Mouse (Mus musculus) hindbrain, embryonic 12.5 days (tissue): Measurements from ENCODE around the gene Rbfox2. TPM values are rescaled to one million over a fixed set of nuclear protein-coding genes. Genes with fewer than 3 reads are reported as not detected.
"Not testable (repeated sequence)": the region's sequence is repeated elsewhere in the genome, so short reads cannot be mapped to it uniquely, and the experiment has no call there.

ENCODE experiments used
- ATAC-seq: fragments of 200-750 bp; cut with Nextera tagmentation; 2 replicates; pipeline ENCODE4 v1.8.0; 2017; ENCODE audit warnings: moderate TSS enrichment; ENCODE audit not compliant: low FRiP score
- H3K27ac ChIP-seq: fragments of 300-500 bp; sonication (generic); 2 replicates; pipeline ENCODE4 v1.5.1; 2016; ENCODE audit warnings: mild to moderate bottlenecking
- H3K27me3 ChIP-seq: fragments of 300-500 bp; sonication (generic); 2 replicates; pipeline ENCODE4 v1.6.1; 2016; ENCODE audit warnings: mild to moderate bottlenecking
- H3K36me3 ChIP-seq: fragments of 300-500 bp; sonication (generic); 2 replicates; pipeline ENCODE4 v1.6.1; 2016; ENCODE audit warnings: mild to moderate bottlenecking
- H3K4me1 ChIP-seq: fragments of 300-500 bp; sonication (generic); 2 replicates; pipeline ENCODE4 v1.6.1; 2016
- H3K4me2 ChIP-seq: fragments of 300-500 bp; sonication (generic); replicated peaks from 2 replicates; pipeline ENCODE4 v1.6.1; 2016; ENCODE audit warnings: mild to moderate bottlenecking
- H3K4me3 ChIP-seq: fragments of 300-500 bp; sonication (generic); 2 replicates; pipeline ENCODE4 v1.5.1; 2016; ENCODE audit warnings: mild to moderate bottlenecking
- H3K9ac ChIP-seq: fragments of 300-500 bp; sonication (generic); 2 replicates; pipeline ENCODE4 v1.6.1; 2016; ENCODE audit warnings: mild to moderate bottlenecking, moderate library complexity
- H3K9me3 ChIP-seq: fragments of 300-500 bp; sonication (generic); replicated peaks from 2 replicates; pipeline ENCODE4 v1.6.1; 2016; ENCODE audit warnings: mild to moderate bottlenecking
- WGBS: fragments of 180-500 bp; shearing (Covaris S2); methylation state at CpG from one replicate; pipeline ENCODE4 v1.1.7; 2016; 5-methylcytosine and 5-hydroxymethylcytosine counted together
- polyA plus RNA-seq: library from polyadenylated mRNA; unstranded; fragments of >200 nt; fragmentation: Nextera tagmentation; extraction: Ambion mirVana; gene quantifications from 2 replicates; pipeline ENCODE4 v1.2.1, GENCODE M21; 2016

Rbfox2 gene
- polyA plus RNA-seq, 1 experiment from 2014 or later = 156 TPM

DNA sequence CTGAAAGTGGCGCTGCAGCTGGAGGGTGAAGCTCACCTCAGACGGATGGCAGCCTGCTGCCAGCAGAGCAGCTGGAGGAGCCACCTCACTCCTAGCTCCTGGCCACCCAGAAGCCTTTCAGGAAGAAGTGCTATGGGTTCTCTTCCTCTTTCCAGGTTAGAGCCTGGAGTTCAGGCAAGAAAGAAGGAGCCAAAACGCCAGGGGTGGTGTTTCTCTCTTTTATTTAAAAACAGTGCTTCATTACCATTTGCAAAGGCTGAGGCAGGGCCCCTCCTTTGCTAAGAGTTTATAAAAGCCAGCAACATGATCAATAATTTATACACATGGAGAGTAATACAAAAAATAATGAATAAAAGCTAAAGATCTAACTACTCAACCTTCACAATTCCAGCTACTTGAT, 228.0 kb downstream of the Rbfox2 start:
- Histone ChIP-seq H3K4me1 (no peaks in the 10 kb centered on the region), H3K4me2 (no peak overlapping the region), H3K36me3 (peaks cover 46% of the 10 kb centered on the region), H3K9ac (no peak overlapping the region), H3K9me3 (no peaks in the 10 kb centered on the region), H3K4me3 (no peak overlapping the region), H3K27ac (no peak overlapping the region), H3K27me3 (no peaks in the 10 kb centered on the region)
- 43% methylated on average over 3 of the region's 3 CpGs for WGBS
- no peak for ATAC-seq

DNA sequence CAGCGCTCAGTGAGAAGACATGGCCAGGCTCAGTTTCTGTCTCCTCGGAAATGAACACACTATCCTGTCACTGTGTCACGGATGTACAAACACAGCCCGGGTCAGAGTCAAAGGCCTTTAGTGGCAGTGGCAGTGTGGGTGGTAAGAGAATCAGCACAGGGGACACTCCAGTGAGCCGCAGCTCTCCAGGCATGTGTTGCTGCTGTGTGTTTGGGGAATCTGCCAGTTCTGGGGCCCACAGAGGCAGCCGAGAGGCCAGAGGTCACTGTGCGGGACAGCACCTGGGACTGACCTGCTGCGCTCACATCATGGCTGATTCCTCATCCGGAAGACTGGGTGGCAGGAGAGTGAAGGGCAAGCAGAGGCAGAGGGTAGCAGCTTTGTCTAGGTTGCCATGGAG, 228.9 kb downstream of the Rbfox2 start:
- Histone ChIP-seq H3K9me3 (no peaks in the 10 kb centered on the region), H3K4me1 (peaks cover under 1% of the 10 kb centered on the region; the same call in 1 of the 2 replicates), H3K9ac (no peak overlapping the region), H3K4me3 (no peak overlapping the region), H3K27ac (no peak overlapping the region), H3K27me3 (no peaks in the 10 kb centered on the region), H3K4me2 (no peak overlapping the region), H3K36me3 (peaks cover 39% of the 10 kb centered on the region)
- WGBS = 88% methylated on average over 9 of the region's 9 CpGs
- ATAC-seq = no peak

DNA sequence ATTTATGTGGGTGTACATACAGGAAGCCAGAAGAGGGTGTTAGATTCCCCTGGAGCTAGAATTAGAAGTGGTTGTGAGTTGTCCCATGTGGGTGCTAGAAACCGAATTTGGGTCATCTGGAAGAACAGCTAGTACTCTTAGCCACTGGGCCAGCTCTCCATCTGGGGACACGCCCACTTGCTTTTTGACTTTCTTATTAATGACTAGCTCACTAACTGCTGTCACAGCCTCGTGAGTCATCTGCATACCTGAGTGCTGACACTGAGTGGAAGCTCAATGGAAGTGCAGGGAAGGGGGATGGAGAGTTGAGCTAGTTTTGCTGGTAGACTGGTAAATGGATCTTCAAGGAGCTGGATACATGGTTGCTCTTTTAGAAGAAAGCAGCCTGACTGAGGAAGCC, 230.3 kb downstream of the Rbfox2 start:
- 84% methylated on average over 3 of the region's 3 CpGs for WGBS

DNA sequence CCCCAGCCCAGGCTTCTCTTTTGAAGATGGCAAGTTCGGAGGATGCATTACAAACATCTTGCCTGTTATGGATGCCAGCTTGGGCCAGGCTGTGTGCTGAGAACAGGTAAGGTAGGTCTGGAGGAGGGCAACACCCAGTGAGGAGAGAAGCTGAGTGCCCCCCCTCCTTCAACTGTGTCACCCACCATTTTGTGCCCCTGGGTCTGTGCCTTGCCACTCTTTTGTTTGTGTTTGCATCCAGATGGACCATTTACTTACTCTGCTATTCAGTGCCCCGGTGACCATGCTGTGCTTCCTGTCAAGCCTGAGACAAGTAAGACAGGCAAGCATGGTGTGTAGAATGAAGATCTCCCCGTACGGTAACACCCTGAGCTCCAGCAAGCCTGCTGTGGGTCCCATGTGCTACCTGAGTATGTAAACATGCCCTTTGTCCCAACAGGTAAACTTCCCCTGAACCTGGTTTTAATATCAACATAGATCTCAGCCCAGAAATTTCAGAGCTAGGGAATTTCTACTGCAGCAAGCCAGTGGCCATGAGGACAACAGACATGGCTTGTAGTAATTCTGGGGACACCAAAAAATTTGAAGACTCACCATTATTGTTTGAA, 234.1 kb downstream of the Rbfox2 start:
- no peaks in the 10 kb centered on the region for H3K27me3 ChIP-seq
- H3K4me1 ChIP-seq = peaks cover 16% of the 10 kb centered on the region
- no peak overlapping the region for H3K9ac ChIP-seq
- no peak overlapping the region for H3K4me2 ChIP-seq
- H3K36me3 ChIP-seq = peaks cover 17% of the 10 kb centered on the region
- ATAC-seq = no peak
- no peak overlapping the region for H3K4me3 ChIP-seq
- no peak overlapping the region for H3K27ac ChIP-seq
- H3K9me3 ChIP-seq = no peaks in the 10 kb centered on the region
- WGBS = 56% methylated on average over 4 of the region's 4 CpGs

More for the DNA sequence above, 230.3 kb downstream of the Rbfox2 start:
- H3K27me3 ChIP-seq = no peaks in the 10 kb centered on the region
- peaks cover 11% of the 10 kb centered on the region for H3K4me1 ChIP-seq
- no peak overlapping the region for H3K4me3 ChIP-seq
- ATAC-seq = no peak
- H3K4me2 ChIP-seq = no peak overlapping the region
- no peak overlapping the region for H3K27ac ChIP-seq
- peaks cover 29% of the 10 kb centered on the region for H3K36me3 ChIP-seq
- no peaks in the 10 kb centered on the region for H3K9me3 ChIP-seq
- H3K9ac ChIP-seq = no peak overlapping the region

DNA sequence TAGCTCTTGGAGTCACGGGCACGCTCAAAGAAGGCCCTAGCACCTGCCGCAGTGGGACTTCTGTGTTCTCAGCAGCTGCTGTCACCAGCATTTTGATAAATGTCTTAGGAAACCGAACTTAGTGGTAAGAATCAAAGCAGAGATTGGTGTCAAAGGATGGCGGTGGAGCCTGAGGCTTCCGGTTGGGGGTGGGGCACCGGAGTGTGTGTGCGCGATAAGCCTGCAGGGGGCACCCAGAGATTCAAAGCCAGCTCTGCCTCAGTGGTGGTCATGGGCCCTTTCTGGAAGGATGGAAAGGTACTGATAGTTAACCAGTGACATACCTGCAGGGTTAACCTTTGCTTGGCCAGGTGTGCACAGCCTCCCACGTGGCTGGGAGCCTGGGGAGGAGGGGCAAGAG, 235.3 kb downstream of the Rbfox2 start:
- H3K9me3 ChIP-seq = no peaks in the 10 kb centered on the region
- H3K4me2 ChIP-seq = no peak overlapping the region

DNA sequence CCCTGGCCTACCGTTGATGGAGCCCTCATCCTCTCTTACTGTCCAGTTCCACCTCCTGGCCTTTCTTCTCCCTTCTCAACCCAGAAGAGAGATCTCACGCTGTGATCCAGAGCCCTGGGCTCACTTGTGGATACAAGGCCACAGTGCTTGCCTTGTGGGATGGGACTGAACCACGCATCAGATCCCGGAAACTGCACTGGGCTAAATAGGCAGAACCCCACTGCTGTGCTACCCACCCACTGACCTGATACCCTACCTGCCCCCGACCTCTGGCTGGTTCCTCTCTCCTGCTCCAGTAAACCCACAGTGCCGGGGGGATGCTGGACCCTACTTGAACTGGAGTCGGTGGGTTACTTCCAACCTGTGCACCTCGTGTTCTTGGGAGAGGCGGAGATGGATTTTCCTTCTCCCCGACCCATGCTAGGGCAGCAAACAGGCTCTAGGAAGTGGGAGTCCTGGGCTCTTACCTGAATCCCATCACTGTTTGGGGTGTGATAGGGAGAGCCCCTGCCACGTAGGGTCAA, 236.0 kb downstream of the Rbfox2 start:
- ATAC-seq = no peak
- H3K4me3 ChIP-seq = no peak overlapping the region
- no peak overlapping the region for H3K27ac ChIP-seq
- no peaks in the 10 kb centered on the region; the same call in 1 of the 2 replicates for H3K36me3 ChIP-seq
- H3K4me1 ChIP-seq = peaks cover 16% of the 10 kb centered on the region
- H3K9ac ChIP-seq = no peak overlapping the region
- H3K4me2 ChIP-seq = no peak overlapping the region
- H3K9me3 ChIP-seq = no peaks in the 10 kb centered on the region
- WGBS = 88% methylated on average over 11 of the region's 11 CpGs
- H3K27me3 ChIP-seq = no peaks in the 10 kb centered on the region

More for the DNA sequence above, 235.3 kb downstream of the Rbfox2 start:
- peaks cover 5% of the 10 kb centered on the region; the same call in 1 of the 2 replicates for H3K36me3 ChIP-seq
- no peak for ATAC-seq
- H3K9ac ChIP-seq = 0 out of 2 replicates have a peak overlapping the region, but pooled peaks have one; percentile 33
- no peaks in the 10 kb centered on the region for H3K27me3 ChIP-seq
- H3K4me3 ChIP-seq = no peak overlapping the region
- H3K4me1 ChIP-seq = peaks cover 16% of the 10 kb centered on the region
- 20% methylated on average over 10 of the region's 10 CpGs for WGBS
- no peak overlapping the region for H3K27ac ChIP-seq

DNA sequence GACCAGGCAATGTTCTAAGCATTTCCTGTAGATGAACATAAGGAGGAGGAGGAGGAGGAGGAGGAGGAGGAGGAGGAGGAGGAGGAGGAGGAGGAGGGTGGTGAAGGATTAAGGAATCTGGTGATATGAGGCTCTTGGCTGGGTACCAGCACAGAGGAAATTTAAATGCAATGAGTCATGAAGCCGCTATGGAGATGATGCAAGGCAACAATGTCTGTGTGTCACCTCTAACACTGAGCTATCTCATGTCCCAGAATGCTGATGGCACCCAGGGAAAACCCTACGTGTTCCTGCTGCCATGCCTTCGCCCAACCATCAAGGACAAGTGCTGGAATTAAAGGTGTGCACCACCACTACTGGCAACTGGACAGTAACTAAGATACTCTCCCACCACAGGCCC, 237.8 kb downstream of the Rbfox2 start:
- Histone ChIP-seq H3K36me3 (no peaks in the 10 kb centered on the region), H3K4me3 (no peak overlapping the region), H3K9ac (no peak overlapping the region), H3K27ac (no peak overlapping the region), H3K4me2 (no peak overlapping the region), H3K9me3 (no peaks in the 10 kb centered on the region), H3K4me1 (peaks cover 16% of the 10 kb centered on the region), H3K27me3 (no peaks in the 10 kb centered on the region)
- WGBS = 94% methylated on average over 3 of the region's 3 CpGs
- no peak for ATAC-seq

DNA sequence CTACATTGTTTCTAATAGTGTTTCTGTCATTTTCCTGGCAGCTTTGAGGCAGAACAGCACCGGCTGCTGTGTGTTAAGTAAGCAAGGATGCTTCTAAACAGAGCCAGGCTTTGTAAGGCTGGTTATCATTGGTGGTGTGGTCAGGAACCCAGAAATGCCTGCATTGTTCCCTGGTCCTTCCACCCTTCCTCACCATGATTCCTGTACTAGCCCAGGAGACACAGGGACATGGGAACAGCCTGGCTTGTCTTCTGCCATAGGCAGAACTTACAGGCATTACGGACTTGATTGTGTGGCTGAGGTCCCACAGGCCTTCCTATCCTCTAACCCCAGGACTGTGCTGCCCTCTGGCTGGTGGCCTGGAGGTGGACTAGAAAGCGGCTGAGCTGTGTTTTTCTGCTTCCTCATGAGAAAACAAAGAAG, 238.4 kb downstream of the Rbfox2 start:
- no peak for ATAC-seq
- no peaks in the 10 kb centered on the region for H3K27me3 ChIP-seq
- H3K27ac ChIP-seq = no peak overlapping the region
- no peak overlapping the region for H3K4me3 ChIP-seq
- H3K36me3 ChIP-seq = no peaks in the 10 kb centered on the region
- no peak overlapping the region for H3K4me2 ChIP-seq
- peaks cover 16% of the 10 kb centered on the region for H3K4me1 ChIP-seq
- no peaks in the 10 kb centered on the region for H3K9me3 ChIP-seq
- 62% methylated on average over 3 of the region's 3 CpGs for WGBS
- H3K9ac ChIP-seq = no peak overlapping the region

DNA sequence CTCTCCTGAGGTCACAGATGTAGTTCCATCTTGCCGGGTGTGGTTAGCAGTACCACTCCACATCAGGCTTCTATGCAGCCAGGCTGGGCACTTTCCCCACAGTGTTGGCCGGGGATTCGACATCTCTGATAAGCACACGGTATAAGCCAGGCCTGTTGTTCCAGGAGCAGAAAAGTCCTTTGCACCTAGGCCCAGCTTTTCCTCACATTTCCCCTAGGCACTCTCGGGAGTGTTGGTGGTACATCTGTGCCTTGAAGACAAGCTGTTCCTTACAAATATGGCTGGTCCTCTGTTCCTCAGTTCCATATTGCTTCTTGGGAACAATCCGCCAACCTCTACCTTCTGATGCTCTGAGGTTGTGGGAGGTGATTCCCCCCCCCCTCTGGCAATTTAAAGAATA, 240.6 kb downstream of the Rbfox2 start:
- no peak overlapping the region for H3K4me3 ChIP-seq
- H3K27me3 ChIP-seq = no peaks in the 10 kb centered on the region
- whole genome bisulfite sequencing = 81% methylated on average over 6 of the region's 6 CpGs
- H3K9me3 ChIP-seq = no peaks in the 10 kb centered on the region
- no peak overlapping the region for H3K9ac ChIP-seq
- ATAC-seq = no peak
- H3K4me2 ChIP-seq = no peak overlapping the region
- H3K27ac ChIP-seq = no peak overlapping the region
- H3K4me1 ChIP-seq = 0 out of 2 replicates have a peak, but pooled peaks cover 3% of the 10 kb centered on the region
- no peaks in the 10 kb centered on the region for H3K36me3 ChIP-seq

DNA sequence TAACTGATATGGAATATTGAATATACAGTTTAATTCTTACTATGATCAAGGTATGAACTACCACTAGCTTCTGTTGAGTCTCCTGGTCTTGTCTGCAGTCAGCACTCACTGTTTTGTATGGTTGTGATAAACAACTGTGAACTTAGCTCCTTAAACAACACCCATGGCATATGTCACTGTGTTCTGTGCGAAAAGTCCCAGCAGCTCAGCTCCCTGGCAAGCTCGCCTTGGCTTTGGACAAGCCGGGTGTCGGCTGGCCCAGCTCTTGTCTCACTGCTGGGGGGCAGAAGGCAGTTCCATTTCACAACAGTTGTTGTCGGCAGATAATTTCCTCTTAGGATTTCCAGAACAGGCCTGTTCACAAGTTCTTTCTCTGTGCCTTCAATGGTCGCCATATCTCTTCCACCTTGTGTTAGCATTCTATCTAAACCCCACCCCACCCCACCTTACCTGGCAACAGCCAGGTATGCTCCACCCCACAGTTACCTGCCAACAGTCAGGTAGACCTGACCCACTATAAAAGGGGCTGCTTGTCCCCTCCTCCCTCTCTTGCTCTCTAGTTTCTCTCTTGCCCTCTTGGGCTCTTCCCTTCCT, 241.4 kb downstream of the Rbfox2 start:
- H3K9ac ChIP-seq = no peak overlapping the region

DNA sequence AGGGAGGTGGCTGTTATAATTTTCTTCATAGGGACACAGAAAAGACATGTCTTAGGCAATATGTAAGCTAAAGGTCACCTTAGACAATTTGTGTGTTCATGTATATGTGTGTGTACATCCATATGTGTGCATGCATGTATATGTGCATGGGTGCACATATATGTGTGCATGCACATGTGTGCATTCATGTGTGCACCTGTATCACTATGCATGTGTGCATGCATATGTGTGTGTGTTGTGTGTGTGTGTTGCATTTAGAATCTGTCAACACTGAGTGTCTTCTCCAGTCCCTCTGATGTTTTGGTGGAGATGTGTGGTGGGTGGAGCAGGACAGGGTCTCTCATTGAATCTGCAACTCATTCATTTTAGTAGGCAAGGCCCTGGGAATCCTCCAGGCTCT, 244.1 kb downstream of the Rbfox2 start:
- H3K9ac ChIP-seq = no peak overlapping the region
- H3K9me3 ChIP-seq = no peaks in the 10 kb centered on the region
- no peak overlapping the region for H3K4me3 ChIP-seq
- no peak for ATAC-seq
- no peaks in the 10 kb centered on the region for H3K27me3 ChIP-seq
- H3K4me1 ChIP-seq = no peaks in the 10 kb centered on the region
- H3K27ac ChIP-seq = no peak overlapping the region
- H3K36me3 ChIP-seq = no peaks in the 10 kb centered on the region
- no peak overlapping the region for H3K4me2 ChIP-seq

More for the DNA sequence above, 241.4 kb downstream of the Rbfox2 start:
- 0 out of 2 replicates have a peak, but pooled peaks cover 3% of the 10 kb centered on the region for H3K4me1 ChIP-seq
- no peak overlapping the region for H3K4me2 ChIP-seq
- WGBS = 92% methylated on average over 6 of the region's 6 CpGs
- H3K4me3 ChIP-seq = no peak overlapping the region
- H3K27ac ChIP-seq = no peak overlapping the region
- H3K27me3 ChIP-seq = no peaks in the 10 kb centered on the region
- ATAC-seq = no peak
- no peaks in the 10 kb centered on the region for H3K36me3 ChIP-seq
- H3K9me3 ChIP-seq = no peaks in the 10 kb centered on the region

DNA sequence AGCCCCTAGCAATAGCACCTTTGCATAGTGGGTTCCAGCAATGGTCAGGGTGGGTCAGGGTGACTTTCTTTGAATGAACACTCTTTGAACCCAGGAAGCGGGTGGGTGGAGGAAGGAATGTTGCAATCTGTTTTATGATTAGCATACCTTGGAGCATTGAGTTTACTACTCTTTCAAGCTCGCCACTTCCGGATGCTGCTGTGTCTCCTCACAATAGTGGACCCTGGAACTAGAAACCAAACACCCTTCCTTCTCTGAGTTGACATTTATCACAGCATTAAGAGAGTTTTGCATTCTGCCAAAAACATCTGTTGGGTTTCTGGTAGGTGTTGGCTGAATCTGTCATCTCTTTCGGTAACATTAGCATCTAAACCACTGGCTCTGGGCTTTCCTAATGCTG, 247.4 kb downstream of the Rbfox2 start:
- H3K36me3 ChIP-seq, H3K4me2 ChIP-seq, H3K27me3 ChIP-seq, H3K27ac ChIP-seq, H3K9me3 ChIP-seq, H3K4me3 ChIP-seq, ATAC-seq, H3K9ac ChIP-seq: not testable (repeated sequence)
- H3K4me1 ChIP-seq = peaks cover 12% of the 10 kb centered on the region
- 97% methylated on average over 4 of the region's 4 CpGs for WGBS

DNA sequence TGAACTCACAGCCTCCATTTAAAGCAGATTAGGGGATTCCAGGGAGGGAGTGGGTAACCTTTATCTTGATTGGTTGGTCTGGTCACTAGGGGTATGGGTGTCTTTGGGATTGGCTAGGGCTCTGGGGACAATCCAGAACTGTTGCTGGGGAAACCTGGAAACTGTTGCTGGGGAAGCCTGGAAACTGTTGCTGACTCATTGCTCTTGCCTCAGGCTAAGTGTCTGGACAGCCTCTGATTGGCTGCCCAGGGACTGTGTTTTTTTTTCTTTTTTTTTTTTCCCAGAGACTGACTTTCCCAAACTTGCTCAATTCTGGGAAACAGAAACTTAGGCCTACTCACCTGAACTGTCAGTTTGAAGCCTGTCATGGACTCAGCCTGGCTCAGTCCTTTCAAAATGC, 248.2 kb downstream of the Rbfox2 start:
- H3K27me3 ChIP-seq = no peaks in the 10 kb centered on the region
- no peaks in the 10 kb centered on the region for H3K36me3 ChIP-seq
- H3K9me3 ChIP-seq = no peaks in the 10 kb centered on the region
- peaks cover 12% of the 10 kb centered on the region for H3K4me1 ChIP-seq
- H3K4me2 ChIP-seq = no peak overlapping the region
- no peak overlapping the region for H3K9ac ChIP-seq
- H3K4me3 ChIP-seq = no peak overlapping the region
- ATAC-seq = no peak
- H3K27ac ChIP-seq = no peak overlapping the region
